Comparison of ENCODE assay signal across 20 mouse cellular contexts in genomic region chr16:35487776-35488175, GRCm38 (mm10). TPM values are rescaled to one million over a fixed set of nuclear protein-coding genes. Genes with fewer than 3 reads are reported as not detected.
"Had no signal": no experiment of that assay in that cellular context is flagged by ENCODE, and none has a peak within 500 bp of the region (broad histone marks: within the 10 kb centered on the region; RNA-seq: fewer than 3 reads in every experiment).

No protein-coding gene starts in this region.

- H3K9ac ChIP-seq: heart, embryonic 12.5 days; hindbrain, embryonic 14.5 days; intestine, embryonic 15.5 days; limb, embryonic 12.5 days; liver, embryonic 14.5 days had no signal

- DNase-seq: gastrocnemius, adult 2 months; gastrocnemius, postnatal 10 days; gastrocnemius, postnatal 25 days; heart, adult 18-20 months; heart, postnatal 10 days; heart, postnatal 4 days; kidney, postnatal 4 days; liver had no signal

- H3K9me3 ChIP-seq: heart, embryonic 10.5 days; heart, embryonic 12.5 days; intestine, embryonic 15.5 days; limb, embryonic 10.5 days; limb, embryonic 12.5 days had no signal

- H3K36me3 ChIP-seq: heart, embryonic 10.5 days; heart, embryonic 12.5 days; intestine, embryonic 15.5 days; limb, embryonic 10.5 days; limb, embryonic 12.5 days had no signal

- H3K4me3 ChIP-seq: gastrocnemius, adult 2 months; heart, embryonic 10.5 days; heart, embryonic 12.5 days; intestine, embryonic 15.5 days; layer of hippocampus, adult 2 months; left cerebral cortex, adult 2 months; limb, embryonic 10.5 days; limb, embryonic 12.5 days had no signal

- H3K27ac ChIP-seq: gastrocnemius, adult 2 months; heart, embryonic 10.5 days; hindbrain, embryonic 14.5 days; intestine, embryonic 15.5 days; layer of hippocampus, adult 2 months; left cerebral cortex, adult 2 months; limb, embryonic 10.5 days; limb, embryonic 12.5 days; liver, embryonic 14.5 days had no signal

- ATAC-seq: hindbrain, embryonic 16.5 days; inflammation-experienced regulatory T-cells, adult 6 months; intestine, embryonic 15.5 days; intestine, postnatal 0 days had no signal

- H3K4me2 ChIP-seq: heart, embryonic 12.5 days; hindbrain, embryonic 14.5 days; intestine, embryonic 15.5 days; limb, embryonic 12.5 days had no signal

- H3K27me3 ChIP-seq: heart, embryonic 12.5 days; intestine, embryonic 15.5 days had no signal

RNA-seq across cellular contexts. Expression of gene Sema5b, which starts 53.2 kb away (rescaled TPM):
- polyA plus RNA-seq: inflammation-experienced regulatory T-cells, adult 6 months had no signal
